Mouse (Mus musculus): Measurements from ENCODE around the gene Hbs1l.

Hbs1l gene

DNA sequence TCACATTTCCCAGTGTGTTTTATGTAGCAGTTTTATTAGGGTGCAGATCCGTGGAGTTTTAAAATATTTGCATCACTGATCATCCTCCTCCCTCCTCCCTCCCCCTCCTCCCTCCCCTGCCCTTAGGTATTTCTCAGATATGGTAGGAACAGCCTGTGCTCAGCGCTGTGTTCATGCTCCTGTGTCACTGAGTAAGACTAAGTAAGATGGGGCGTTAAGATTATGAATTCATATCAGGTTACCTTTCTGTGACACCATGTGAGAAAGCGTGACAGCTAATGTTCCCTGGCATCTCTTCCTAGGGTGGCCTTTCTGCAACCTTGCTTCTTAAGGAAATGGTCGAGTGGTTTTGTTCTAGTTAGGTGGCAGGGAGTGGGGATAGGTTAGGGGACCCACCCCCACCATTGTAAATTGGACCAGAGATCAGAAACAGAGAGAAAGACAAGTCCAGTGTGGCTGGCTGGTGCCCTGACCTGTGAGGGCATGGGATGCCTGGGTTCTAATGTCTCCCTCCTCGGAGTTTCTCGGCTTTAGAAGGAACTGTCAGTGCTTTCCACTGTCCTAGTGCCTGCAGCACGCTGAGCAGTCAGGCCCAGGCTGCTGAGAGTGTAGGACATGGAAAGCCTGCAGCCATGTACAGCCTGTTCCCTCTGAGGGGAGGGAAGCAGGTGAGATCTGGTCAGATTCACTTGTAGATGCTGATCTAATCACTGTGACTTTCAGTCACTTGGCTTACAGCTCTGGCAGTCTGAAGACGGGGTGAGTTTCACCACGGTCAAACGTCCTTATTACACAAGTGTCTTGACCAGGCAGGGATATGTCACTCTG lies 110.1 kb downstream of the Hbs1l start:
- Histone ChIP-seq H3K27me3 (ENCODE audit: insufficient read depth, low read length) (peaks cover 5% of the 10 kb centered on the region; the same call in 1 of the 2 replicates), H3K4me3 (replicated peaks; ENCODE audit: low read length) (no peak overlapping the region), H3K9me3 (ENCODE audit: low read length) (no peaks in the 10 kb centered on the region), H3K36me3 (ENCODE audit: insufficient read depth, low read length) (no peaks in the 10 kb centered on the region), H3K4me1 (replicated peaks; ENCODE audit: low read depth, low read length) (no peaks in the 10 kb centered on the region)
- TF ChIP-seq NANOG (IDR thresholded peaks at IDR 0.05; ENCODE audit: borderline replicate concordance, low read length), result no peak

DNA sequence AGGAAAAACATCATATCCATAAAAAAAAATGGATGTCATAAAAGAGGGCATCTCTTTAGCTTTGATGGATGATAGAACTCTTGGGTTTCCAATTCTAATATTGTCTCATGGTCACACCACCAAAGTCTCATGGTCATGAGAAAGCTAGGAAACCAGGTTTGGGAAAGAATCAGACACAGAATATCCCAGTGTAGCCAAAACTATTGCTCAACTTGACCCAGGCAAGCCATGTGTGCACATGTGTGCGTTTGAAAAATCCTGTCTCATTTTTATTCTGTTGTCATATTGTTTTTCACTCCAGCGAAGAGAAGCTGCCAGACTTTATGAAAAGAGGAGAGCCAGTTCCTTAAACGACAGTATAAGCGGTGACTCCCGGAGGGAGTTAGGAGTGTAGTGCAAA lies 114.9 kb downstream of the Hbs1l start:
- TF ChIP-seq NANOG (IDR thresholded peaks at IDR 0.05; ENCODE audit: borderline replicate concordance, low read length), result no peak
- no peak for TF ChIP-seq POU5F1 (IDR thresholded peaks at IDR 0.05; ENCODE audit: borderline replicate concordance, low read length)
- no peak for TF ChIP-seq CTCF (conservative IDR thresholded peaks at IDR 0.05; ENCODE audit: low read length)
- Histone ChIP-seq H3K9me3 (ENCODE audit: low read length) (no peaks in the 10 kb centered on the region), H3K27me3 (ENCODE audit: insufficient read depth, low read length) (peaks cover 5% of the 10 kb centered on the region; the same call in 1 of the 2 replicates), H3K4me1 (replicated peaks; ENCODE audit: low read depth, low read length) (peaks cover 4% of the 10 kb centered on the region), H3K4me3 (replicated peaks; ENCODE audit: low read length) (no peak overlapping the region), H3K36me3 (ENCODE audit: insufficient read depth, low read length) (no peaks in the 10 kb centered on the region)

- H3K4me3 ChIP-seq (replicated peaks; ENCODE audit: low read length), result no peak overlapping the region
- no peaks in the 10 kb centered on the region for H3K9me3 ChIP-seq (ENCODE audit: low read length)
- peaks cover 4% of the 10 kb centered on the region for H3K4me1 ChIP-seq (replicated peaks; ENCODE audit: low read depth, low read length)
- H3K27me3 ChIP-seq (ENCODE audit: insufficient read depth, low read length), result peaks cover 5% of the 10 kb centered on the region; the same call in 1 of the 2 replicates
- H3K36me3 ChIP-seq (ENCODE audit: insufficient read depth, low read length), result no peaks in the 10 kb centered on the region
- TF ChIP-seq CTCF (conservative IDR thresholded peaks at IDR 0.05; ENCODE audit: low read length), result no peak
- TF ChIP-seq POU5F1 (IDR thresholded peaks at IDR 0.05; ENCODE audit: borderline replicate concordance, low read length), result no peak
- TF ChIP-seq NANOG (IDR thresholded peaks at IDR 0.05; ENCODE audit: borderline replicate concordance, low read length), result no peak
These were observed 115.9 kb downstream of the Hbs1l start for GRCm38 (mm10) chr10:21411621-21412205.

DNA sequence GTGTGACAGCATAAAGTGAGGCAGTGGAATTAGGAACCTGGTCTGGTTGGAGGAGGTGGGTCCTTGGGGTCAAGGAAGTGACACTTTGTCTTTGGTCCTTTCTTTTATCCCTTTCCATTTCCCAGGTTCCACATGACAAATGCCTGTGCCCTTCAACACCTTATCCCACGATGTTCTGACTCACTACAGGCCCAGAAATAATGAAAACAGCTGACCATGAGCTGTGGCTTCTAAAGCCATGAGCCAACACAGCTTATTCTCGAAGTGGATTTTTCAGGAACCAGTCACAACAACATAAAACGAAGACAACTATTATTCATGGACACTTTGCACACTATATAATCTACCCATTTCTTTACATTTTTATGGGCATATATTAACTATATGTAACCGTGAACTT lies 119.3 kb downstream of the Hbs1l start:
- no peak for TF ChIP-seq CTCF (conservative IDR thresholded peaks at IDR 0.05; ENCODE audit: low read length)
- no peak for TF ChIP-seq NANOG (IDR thresholded peaks at IDR 0.05; ENCODE audit: borderline replicate concordance, low read length)
- no peak for TF ChIP-seq POU5F1 (IDR thresholded peaks at IDR 0.05; ENCODE audit: borderline replicate concordance, low read length)
- peaks cover 2% of the 10 kb centered on the region; the same call in 1 of the 2 replicates for H3K27me3 ChIP-seq (ENCODE audit: insufficient read depth, low read length)
- no peak overlapping the region for H3K4me3 ChIP-seq (replicated peaks; ENCODE audit: low read length)
- peaks cover 16% of the 10 kb centered on the region for H3K4me1 ChIP-seq (replicated peaks; ENCODE audit: low read depth, low read length)
- H3K36me3 ChIP-seq (ENCODE audit: insufficient read depth, low read length), result no peaks in the 10 kb centered on the region
- H3K9me3 ChIP-seq (ENCODE audit: low read length), result no peaks in the 10 kb centered on the region

GRCm38 (mm10) chr10:21416184-21416583 lies 120.4 kb downstream of the Hbs1l start:
- Histone ChIP-seq H3K9me3 (ENCODE audit: low read length) (no peaks in the 10 kb centered on the region), H3K36me3 (ENCODE audit: insufficient read depth, low read length) (no peaks in the 10 kb centered on the region), H3K4me1 (replicated peaks; ENCODE audit: low read depth, low read length) (peaks cover 22% of the 10 kb centered on the region), H3K4me3 (replicated peaks; ENCODE audit: low read length) (no peak overlapping the region), H3K27me3 (ENCODE audit: insufficient read depth, low read length) (no peaks in the 10 kb centered on the region)
- TF ChIP-seq POU5F1 (IDR thresholded peaks at IDR 0.05; ENCODE audit: borderline replicate concordance, low read length), result no peak
- TF ChIP-seq CTCF (conservative IDR thresholded peaks at IDR 0.05; ENCODE audit: low read length), result no peak
- TF ChIP-seq NANOG (IDR thresholded peaks at IDR 0.05; ENCODE audit: borderline replicate concordance, low read length), result no peak

All from E14TG2a.4 (cell line).